Mouse (Mus musculus) liver, adult (tissue): ENCODE results near the gene Gpr82.

Source experiments
- GATA4 ChIP-seq: IDR thresholded peaks from 2 replicates; pipeline ENCODE4 v1.6.1; 2014; ENCODE audit warnings: mild to moderate bottlenecking, low read length; ENCODE audit not compliant: insufficient replicate concordance

Gene Gpr82

GRCm38 (mm10) chrX:13659201-13659890, 1.8 kb upstream of the Gpr82 start:
- TF ChIP-seq GATA4 = no peak

DNA sequence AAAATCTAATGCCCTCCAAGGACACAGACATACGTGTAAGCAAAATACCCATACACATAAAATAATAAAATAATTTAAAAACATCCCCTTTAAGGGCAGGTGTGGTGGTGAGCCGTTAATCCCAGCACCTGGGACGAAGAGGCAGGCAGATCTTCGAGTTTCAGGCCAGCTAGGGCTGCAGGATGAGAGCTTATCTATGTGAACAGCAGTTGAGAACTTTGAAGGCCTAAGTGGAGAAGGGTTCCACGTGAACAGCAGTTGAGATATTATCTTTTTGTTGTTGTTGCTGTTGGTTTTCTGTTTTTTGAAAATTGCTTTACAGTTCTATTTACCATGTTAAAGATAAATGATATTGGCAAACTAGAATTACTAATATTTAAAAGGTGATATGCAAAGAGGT, 7.7 kb downstream of the Gpr82 start:
- no peak for TF ChIP-seq GATA4

GRCm38 (mm10) chrX:13670342-13670741, 9.2 kb downstream of the Gpr82 start:
- TF ChIP-seq GATA4 = no peak

DNA sequence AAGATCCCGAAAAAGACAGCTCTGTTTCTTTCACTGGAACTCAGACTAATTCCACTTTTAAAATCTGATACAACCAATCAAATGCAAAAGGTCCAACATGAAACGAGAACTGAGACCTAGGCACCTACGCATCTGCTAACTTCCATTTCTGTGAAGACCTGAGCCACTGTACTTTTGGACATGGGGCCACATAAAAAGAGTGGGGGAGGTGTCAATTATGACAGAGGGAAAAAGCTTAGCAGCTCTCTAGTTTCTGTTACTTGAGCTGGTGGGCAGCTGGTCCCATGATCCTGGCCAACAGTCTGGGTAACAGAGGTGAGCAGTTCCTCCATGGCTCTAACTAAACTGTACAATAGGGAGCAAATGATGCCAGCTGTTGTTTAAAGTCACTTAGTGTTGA, 11.8 kb downstream of the Gpr82 start:
- no peak for TF ChIP-seq GATA4

- TF ChIP-seq GATA4 = no peak
Measured at GRCm38 (mm10) chrX:13681748-13682147, 20.6 kb downstream of the Gpr82 start.

DNA sequence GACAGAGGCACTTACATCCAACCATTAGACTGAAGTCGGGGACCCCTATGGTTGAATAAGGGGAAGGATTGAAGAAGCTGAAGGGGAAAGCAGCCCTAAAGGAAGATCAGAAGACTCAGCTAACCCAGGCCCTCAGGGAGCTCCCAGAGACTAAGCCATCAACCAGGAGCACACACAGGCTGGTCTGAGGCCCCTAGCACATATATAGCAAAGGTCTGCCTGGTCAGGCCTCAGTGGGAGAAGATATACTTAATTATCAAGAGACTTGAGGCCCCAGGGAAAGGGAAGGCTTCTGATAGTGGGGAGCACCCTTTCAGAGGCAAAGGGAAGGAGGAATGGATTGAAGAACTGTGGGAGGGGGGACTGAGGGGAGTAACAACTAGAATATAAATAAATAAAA, 25.4 kb downstream of the Gpr82 start:
- TF ChIP-seq GATA4 = no peak

DNA sequence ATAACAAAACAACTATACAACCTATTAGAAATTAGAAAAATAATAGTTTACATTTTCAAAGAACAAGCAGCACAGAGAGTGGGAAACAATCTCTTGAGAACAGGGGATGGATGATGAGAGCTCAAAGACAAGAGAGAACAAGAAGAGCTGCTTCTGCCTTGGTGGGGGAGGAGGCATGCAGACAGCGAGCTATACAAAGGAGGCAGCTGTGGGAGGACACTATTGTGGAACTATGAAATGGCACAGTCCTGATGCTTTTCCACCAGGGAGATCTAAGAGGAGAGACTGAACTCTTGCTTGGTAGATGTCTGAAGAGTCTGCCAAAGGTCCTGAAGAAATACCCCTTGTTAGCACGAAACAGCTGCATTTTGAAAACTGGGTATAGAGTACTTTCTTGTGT, 27.2 kb downstream of the Gpr82 start:
- no peak for TF ChIP-seq GATA4

DNA sequence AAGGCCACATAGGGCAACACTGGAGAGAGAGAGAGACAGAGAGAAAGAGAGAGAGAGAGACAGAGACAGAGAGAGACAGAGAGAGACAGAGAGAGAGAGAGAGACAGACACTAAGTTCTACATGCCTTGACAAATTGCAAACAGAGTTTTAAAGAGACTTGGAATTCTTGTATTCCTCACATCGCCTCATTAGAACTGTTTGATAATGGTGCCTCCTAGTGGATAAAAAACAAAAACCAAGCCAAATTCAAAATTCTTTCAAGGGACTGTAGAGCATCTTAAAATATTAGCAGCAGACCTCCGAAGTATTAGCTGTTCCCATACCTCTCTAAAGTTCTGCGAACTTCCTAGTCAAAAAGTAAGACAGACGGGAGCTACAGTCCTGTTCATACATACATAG, 30.7 kb downstream of the Gpr82 start:
- no peak for TF ChIP-seq GATA4

DNA sequence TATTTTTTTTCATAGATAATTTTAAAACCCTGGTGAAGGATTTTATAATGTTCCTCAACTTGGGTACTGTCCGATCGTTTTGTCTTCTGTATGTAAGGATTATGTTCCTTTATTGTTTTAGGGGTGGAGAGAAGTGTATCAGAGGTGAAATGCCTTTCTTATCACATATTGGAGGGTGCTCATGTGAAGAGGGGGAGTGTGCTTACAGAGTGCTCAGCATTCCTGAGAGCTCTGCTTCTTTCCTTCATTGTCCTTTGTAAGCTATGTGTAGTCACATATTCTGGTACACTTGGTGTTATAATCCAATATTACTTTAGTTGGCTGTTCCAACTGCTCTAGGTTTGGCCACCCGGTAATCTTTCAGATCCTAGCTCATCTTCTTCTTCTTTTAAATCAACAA, 39.5 kb downstream of the Gpr82 start:
- no peak for TF ChIP-seq GATA4

DNA sequence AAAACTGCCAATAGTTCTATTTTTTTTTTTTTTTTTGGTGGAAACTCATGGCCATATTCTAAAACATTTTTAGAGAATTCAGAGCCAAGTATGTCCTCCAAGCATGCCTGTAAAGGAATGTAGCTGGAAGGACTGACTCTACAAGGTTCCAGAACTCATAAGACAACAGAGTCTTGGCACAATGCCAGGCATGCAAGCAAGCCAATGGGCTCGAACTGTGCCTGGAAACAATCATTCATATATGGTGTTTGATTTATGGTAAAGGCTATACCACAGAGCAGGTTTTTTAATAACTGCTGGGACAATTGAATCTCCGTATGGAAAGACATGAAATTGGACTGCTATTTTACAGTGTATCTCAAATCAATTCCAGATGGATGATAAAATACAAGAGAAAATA, 43.9 kb downstream of the Gpr82 start:
- no peak for TF ChIP-seq GATA4

GRCm38 (mm10) chrX:13710174-13710573, 49.0 kb downstream of the Gpr82 start:
- no peak for TF ChIP-seq GATA4
